Mouse (Mus musculus): Measurements from ENCODE around the gene Tmem220.
A peak's percentile ranks its signal among the peaks of the same experiment; 100 is the strongest.

Gene Tmem220

GRCm38 (mm10) chr11:67067741-67068140 is 42.8 kb downstream of the Tmem220 start:
- no peak for DNase-seq

- DNase-seq = no peak
Observed at GRCm38 (mm10) chr11:67072615-67073130, 47.7 kb downstream of the Tmem220 start.

GRCm38 (mm10) chr11:67075036-67075435 is 50.1 kb downstream of the Tmem220 start:
- no peak for DNase-seq

- DNase-seq = no peak
Observed at GRCm38 (mm10) chr11:67076781-67077180, 51.8 kb downstream of the Tmem220 start.

- no peak for DNase-seq
Observed at GRCm38 (mm10) chr11:67077435-67077834, 52.5 kb downstream of the Tmem220 start.

- no peak for DNase-seq
Observed at GRCm38 (mm10) chr11:67078000-67078399, 53.0 kb downstream of the Tmem220 start, which contains the start of gene Myh3. Gene Myh3, plus strand, starts transcription at chr11:67078300.

- no peak for DNase-seq
Observed at GRCm38 (mm10) chr11:67078888-67079287, 53.9 kb downstream of the Tmem220 start.

- no peak for DNase-seq
Observed at GRCm38 (mm10) chr11:67079740-67080139, 54.8 kb downstream of the Tmem220 start.

- peak; percentile 42 for DNase-seq
Observed at GRCm38 (mm10) chr11:67080168-67080567, 55.2 kb downstream of the Tmem220 start.

- no peak for DNase-seq
Observed at GRCm38 (mm10) chr11:67081125-67081649, 56.2 kb downstream of the Tmem220 start.

GRCm38 (mm10) chr11:67082188-67082587 is 57.2 kb downstream of the Tmem220 start:
- DNase-seq = no peak

- no peak for DNase-seq
Observed at GRCm38 (mm10) chr11:67082793-67083192, 57.8 kb downstream of the Tmem220 start.

- no peak for DNase-seq
Observed at GRCm38 (mm10) chr11:67083239-67083638, 58.3 kb downstream of the Tmem220 start.

GRCm38 (mm10) chr11:67083712-67084340 is 58.9 kb downstream of the Tmem220 start:
- no peak for DNase-seq
